Mouse (Mus musculus) T-cell, adult 2 months (primary cell): ENCODE results near the gene Dok1.

ENCODE experiments used
- DNase-seq: peaks from one replicate; pipeline ENCODE4 v3.0.0; 2022; ENCODE audit warnings: low spot score

The Dok1 gene

DNA sequence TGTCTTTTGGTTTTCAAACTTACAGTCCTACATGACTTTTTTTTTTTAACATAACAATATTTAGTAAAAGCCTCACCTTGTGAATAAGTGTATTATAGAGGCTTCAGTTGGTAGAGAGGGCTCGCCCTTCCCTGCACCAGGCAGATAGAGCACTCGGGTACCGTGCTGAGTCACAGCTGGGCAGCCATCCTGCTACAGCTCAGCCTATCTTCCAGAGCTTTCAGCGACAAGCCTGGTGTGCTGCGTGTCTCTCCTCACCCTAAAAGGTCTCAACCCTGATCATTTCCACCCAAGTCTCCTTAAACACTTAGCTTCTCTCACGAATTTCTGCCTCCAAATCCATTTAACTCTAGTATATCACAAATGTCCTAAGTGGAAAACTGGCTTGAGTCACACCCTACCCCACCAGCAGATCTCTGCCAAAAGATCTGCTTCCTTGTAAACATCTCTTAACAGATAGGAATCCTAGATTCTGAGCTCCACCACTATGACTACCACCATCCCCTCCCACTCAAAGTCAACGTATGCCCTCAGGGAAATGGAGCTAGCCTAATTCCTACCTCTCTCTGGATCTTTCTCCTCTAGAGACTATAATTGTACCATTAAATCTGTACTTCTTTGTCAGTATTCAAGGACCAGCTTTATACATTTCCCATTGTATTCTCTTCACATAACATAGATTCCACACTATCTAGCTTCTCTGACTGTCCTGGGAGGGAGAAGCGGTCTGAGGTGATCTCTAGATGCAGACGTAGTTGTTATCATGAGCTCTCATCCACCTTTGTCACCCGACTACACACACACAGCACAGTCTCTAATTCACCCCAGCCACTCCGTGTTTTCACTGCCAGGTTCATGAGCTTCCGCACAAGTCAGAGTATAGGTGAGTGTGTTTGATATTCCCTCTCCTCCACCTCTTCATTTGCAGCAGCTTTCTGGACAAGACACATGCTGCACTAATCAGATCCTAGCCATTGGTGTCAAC lies 18.5 kb downstream of the Dok1 start:
- no peak for DNase-seq

DNA sequence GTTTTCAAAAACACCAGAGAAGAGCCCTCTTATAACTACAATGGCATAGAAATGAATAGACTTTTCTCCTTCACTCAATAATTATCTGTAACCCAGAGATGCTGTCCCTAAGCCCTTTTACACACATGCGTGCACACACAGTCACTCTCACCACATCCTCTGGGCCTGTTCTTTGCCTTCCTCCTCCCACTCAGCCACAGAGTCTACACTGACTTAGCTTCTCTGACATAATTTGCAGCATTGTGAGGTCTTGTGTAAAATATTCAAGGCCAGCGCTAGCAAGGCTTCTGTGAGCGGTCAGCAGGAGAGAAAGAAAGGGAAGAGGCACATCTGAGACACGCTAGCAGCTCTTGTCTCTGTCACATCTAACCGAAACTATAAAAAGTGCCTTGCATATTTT lies 19.8 kb downstream of the Dok1 start:
- DNase-seq: peak; percentile 61

DNA sequence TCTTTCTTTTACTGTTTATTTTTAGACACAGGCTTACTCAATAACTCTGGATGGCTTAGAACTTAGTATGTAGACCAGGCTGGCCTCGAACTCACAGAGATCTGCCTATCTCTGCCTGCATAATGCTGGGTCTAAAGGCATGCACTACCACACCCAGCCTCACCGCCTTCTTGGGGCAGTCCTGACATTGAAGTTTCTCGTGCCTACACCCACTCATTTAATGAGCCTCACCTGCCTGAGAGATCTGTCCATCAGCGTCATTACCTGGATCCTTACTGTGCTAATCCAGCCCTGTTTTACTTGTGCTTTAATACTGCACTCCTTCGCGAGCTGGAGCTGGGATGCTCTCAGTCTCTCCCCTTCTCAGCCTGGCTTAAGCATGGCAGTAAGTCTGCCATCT lies 21.5 kb downstream of the Dok1 start:
- no peak for DNase-seq

DNA sequence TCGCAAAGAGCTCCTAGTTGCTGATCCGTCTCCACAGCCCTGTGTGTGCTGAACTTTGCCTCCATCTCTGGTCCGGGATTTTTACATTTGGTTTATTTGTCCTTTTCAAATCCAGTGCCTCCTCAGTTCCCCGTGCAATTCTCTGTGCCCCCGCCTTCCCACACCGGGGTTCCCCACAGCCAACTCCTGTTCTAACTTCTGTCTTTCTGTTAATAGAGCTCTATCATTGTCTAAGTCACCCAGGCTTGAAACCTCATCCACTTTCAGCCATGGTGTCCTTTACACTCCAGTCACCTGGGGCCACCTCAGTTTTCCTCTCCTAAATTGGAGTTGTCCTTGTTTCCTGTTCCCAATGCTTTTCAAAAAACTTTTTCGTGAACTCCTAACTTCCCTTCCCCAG lies 22.0 kb downstream of the Dok1 start:
- no peak for DNase-seq

DNA sequence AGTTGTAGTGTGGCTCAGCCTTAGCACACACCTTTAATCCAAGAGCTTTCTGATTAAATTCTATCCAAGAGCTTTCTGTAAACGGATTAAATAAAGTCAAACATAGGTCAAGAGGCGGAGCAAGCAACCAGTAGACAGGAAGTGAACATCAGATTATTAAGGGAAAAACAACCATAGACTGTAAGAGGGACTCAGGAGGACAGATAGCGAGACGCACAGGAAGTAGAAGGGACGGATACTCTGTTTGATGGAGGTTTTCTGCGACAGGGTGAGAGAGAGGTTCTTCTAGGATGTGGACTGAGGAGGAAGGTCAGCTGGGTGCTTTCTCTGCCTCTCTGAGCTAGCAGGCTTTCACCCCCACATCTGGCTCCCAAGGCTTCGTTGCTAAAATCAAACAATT lies 23.3 kb downstream of the Dok1 start:
- DNase-seq: peak; percentile 67

DNA sequence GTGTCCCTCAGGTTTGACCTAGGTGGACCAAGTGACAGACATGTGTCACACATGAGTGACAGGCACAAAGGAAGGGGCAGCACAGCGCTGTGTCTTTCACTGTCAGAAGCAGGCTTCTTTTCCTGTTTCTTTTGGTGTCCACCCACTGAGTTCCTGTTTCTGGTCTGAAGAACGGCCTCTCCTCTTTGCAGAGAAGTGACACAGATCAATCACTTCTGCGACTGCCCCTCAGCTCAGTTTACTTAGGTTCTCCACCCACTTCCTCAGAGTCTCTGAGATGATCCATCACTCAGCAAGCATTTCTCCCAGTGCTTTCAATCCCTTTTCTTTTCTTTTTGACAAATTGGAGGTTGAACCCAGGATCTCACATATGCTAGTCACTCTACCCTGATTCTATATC lies 24.6 kb downstream of the Dok1 start:
- no peak for DNase-seq

DNA sequence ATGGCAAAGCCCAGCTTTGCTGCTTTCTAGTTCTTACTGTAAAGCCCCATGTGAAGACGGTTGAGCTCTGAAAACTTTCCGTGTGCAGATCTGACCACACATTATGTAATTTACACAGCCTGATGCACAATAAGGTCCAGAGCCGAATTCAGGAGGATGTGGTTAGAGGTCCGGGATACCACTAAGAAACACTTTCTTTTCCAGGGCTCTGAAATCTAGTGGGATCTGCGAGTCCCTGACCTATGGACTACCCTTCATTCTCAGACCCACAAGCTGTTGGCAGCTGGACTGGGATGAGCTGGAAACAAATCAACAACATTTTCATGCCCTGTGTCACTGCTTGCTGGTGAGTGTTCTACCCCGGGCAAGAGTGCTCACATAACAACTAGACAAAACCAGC lies 27.2 kb downstream of the Dok1 start:
- DNase-seq: no peak

DNA sequence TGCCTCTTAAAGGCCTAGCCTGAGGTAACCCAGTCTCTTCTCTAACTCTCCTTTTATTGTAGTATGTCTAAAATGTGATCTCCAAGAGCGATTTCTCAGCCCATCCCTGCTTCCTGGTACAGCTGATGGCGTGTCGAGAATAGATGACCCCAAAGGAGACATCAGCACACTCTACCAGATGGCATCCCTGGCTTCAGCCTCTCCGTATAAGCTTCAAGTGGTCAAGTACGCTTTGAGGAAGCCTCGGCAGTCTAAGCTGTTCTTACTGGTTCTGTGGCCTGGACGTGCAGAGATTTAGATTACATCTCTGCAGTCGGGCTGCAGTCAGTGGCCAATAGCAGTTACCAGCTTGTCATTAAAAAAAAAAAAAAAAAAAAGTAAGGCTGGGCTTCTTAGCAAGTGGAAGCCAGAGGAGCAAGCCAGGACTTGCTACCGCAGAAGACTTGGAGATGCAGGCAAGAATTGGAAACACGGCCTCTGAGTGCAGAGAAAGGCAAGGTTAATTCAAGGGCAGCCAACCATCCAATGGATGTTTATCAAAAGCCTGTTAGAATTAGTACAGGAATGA lies 27.7 kb downstream of the Dok1 start:
- no peak for DNase-seq

DNA sequence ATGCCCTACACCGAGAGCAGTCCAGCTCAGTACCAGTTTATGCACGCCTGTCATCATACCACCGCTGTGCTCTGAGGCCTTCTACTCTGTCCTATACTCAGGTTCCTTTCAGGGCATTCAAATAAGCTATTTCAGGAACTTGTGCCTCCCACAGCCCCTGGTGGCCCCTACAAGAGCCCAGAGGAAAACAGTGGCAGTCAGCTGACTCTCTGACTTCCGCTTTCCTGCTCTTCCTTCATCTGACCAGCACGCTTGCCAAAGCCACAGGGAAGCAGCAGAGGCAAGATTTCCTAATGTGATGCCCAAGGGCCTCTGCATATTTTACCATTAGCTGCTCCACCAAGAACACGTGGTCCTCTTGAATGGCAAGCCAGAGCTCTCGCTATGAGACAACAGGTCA lies 28.4 kb downstream of the Dok1 start:
- DNase-seq: no peak

DNA sequence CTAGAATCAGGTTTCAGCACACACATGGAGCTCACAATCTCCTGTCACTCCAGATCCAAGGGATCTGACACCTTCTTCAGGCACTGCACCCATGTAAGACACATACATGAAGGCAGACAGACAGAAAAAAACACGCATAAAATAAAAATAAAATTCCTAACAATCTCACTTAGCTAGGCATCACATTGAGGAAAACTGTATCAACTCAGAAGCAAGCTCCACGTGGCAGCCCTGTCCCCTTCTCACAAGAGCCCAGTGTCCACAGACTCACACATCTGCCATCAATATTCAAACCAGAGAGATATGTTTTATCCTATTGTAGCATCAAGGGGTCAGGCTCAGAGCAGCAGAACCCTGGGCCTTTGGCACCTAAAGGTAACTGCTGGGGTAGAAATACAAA lies 29.0 kb downstream of the Dok1 start:
- no peak for DNase-seq

DNA sequence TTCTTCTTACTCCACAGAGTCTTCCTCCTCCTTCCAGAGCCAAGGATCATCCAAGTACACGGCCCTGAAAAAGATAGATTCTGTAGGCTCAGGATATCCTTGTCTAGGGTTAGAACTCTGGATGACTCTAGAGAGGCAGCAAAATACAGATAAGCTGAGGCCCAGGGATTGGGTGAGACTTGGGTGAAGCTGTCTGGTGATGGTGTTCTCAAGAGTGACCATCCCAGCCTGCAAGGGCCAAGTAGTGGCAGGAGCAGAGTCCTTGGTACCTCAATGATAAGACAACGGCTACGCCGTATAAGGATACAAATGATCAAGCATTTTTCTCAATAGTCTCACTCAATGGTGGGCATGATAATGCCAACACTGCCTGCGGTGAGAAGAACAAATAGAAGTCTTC lies 29.4 kb downstream of the Dok1 start:
- no peak for DNase-seq

DNA sequence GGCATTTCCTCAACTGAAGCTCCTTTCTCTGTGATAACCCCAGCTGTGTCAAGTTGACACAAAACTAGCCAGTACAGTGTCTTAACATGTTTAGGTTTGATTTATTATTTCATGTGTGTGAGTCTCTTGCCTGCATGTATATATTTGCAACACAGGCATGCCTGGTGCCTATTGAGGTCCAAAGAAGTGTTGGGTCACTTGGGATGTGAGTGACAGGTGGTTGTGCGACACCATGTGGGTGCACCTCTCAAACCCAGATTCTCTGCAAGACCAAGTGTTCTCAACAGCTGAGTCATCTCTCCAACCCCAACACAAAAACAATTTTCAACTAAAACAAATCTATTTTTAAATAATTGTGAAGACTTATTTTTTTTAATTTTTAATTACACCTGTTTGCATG lies 30.2 kb downstream of the Dok1 start:
- DNase-seq: no peak

DNA sequence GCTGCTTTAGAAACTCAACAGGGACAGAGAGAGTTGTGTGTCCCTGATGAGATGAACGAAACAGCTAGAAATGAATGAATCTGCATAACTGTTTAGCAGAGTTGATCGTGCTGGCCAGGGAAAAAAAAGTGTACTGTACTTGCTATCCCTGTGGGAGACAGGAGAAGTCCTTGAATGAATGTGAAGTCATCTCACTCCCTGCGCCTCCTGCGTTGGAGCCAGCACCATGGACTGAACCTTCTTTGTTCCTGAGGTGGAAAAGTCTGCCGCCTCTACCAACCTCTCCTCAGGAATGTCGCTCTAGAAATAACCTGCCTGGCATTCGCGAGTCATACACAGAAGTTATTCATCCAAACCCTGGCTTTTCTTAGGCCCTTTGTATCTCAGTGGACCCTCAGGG lies 33.3 kb downstream of the Dok1 start:
- no peak for DNase-seq

DNA sequence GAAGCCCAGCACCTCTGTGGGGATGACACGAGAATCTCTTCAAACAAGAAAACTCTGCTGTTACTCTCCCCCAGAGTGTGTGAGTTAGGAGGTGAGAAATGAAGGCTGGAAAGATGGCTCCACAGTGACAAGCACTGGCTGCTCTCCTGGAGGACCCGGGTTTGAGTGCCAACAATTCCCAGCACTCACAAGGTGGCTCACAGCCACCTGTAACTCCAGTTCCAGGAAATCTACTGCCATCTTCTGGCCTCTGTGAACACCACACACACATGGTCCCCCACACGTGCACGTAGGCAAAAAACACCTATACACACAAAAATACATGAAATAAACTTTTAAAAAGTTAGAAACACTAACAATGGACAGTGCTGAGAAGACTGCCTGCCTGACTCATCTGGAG lies 34.9 kb downstream of the Dok1 start:
- no peak for DNase-seq

DNA sequence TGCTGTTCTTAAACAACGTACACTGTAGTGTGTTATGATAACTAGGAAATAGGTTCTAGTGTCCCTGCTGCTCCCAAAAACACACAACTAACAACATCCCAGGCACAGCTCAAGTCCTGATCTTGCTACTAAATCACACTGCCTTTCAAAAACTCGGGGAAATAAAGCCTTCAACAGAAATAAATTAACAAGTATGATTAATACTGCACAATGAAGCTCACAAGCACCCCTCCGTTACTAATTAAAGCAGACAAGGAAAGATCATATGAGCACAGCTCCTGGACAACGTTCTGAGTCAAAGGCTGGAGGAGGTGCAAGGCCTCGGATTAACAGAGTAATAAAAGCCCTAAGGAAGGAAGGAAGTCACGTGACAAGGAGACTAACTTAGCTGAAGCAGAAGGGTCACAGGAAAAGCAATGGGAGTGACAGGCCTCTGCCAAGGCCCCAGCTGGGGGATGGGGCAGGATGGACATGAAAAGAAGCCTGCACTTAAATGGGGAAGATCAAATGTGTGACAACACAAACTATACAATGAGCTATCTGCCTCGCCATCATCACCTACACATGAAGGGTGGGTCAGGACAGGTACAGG lies 35.7 kb downstream of the Dok1 start:
- DNase-seq: no peak

DNA sequence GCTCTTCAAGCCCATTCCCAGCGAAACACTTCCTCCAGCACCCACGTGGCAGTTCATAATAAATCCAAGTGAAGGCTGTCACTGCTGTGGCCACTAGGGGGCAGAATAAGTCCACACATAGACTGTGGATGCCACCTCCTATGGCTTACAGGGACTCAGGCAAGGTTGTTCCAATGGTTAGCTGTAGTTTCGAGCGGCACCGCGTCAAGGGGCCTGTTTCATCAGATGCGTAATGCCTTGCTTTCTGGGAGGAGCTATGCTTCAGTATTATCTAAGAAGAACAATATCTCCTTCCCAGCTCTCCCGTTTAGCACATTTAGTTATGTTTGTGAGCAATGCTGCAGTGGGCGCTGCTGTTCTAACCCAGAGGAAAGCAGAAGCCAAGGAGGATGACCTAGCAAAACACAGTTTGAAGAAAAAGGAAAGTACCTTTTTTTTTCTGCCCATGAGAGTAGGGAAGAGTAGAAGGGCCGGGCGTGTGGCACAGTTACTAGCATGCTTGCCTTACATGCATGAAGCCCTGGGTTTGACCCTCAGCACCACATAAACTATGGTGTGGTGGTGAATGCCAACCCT lies 36.4 kb downstream of the Dok1 start:
- DNase-seq: peak; percentile 91

DNA sequence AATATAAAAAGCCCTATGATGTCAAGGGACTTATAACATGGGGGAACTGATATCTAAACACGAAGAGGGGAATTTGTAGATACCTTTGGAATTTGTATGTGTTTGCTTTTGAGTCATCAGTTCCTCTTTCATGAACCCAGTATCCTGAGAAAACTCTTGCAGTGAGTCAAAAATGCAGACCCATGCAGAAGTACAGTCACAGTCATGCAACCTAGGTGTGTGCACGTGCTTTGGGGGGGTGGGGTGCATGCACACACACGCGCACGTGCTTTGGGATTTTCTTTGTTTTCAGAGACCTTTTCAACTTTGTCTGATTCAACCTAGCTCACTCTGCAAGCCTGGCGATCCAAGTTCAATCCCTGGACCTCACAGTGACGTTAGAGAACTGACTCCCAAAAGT lies 38.9 kb downstream of the Dok1 start:
- DNase-seq: no peak

DNA sequence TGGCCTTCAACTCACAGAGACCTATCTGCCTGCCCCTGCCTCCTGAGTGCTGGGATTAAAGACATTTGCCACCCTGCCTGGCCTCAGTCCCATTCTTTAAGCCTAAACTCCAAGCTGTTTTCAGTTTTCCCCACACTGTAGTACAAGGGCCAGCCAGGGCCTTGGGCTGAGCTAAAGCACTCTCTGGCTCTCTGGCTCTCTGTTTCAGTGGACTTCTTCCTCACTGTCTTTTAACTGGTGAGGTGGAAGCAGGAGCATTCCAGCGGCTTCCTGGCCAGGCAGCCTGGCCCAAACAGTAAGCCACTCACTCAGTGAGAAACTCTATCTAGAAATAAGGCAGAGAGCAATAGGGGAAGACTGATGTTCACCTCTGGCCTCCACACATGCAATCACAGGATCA lies 39.6 kb downstream of the Dok1 start:
- no peak for DNase-seq

DNA sequence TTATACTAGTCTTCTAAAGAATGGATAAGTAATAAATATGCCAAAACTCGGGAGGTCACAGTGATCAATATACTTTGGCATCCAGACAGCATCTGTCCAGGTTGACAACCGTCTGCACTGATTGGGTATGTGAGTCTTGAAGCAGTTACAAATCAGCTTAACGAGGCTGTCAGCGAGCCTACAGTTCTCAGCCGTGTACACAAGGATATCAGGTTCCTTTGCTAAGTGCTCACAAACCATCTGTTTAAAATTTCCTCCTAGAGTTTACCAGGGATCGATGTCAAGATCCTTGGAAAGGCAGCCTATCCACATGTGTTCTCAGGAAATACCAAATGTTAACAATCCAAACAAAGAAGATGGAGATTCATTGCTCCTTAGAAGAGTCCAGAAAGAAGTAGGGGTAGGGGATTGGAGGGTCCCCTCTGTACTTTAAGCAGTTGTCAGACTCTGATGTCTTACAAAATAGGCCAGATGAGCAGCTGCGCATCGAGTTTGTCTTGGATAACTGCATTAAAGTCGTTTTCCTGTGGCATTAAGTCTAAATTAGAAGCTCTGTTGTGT lies 45.8 kb downstream of the Dok1 start:
- DNase-seq: no peak
